8 mouse cellular contexts compared by ENCODE assay signal in the genomic region with DNA sequence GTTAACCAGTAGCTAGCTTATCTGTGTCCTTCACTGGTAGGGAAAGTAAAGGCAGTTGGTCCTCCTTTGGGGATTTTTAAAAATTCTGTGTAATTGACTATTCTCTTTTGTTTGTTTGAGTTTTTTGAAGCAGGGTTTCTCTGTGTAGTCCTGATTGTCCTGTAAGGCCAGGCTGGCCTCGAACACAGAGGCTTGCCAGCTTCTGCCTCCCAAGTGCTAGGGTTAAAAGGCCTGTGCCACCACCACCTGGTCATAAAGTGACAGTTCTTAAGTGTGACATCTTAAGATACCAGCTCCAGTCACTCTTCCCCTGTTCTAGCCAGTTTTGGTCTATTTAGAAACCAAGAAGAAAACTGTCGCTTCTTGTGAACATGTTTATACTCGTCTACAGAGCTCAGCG. TPM values are rescaled to one million over a fixed set of nuclear protein-coding genes. Genes with fewer than 3 reads are reported as not detected.
A peak's percentile ranks its signal among the peaks of the same experiment; 100 is the strongest.
DNase-seq lines count a peak whose midpoint lies in the region; ATAC-seq lines count a peak whose summit lies in the region.

No protein-coding gene starts in this region.

- H3K9me3 ChIP-seq in liver, embryonic 12.5 days (replicated peaks) = no peaks in the 10 kb centered on the region

- H3K4me3 ChIP-seq in liver, embryonic 12.5 days = peak overlapping the region; percentile 98

- DNase-seq in adrenal gland, postnatal 14 days = peak; percentile 23
- DNase-seq in adrenal gland, adult (ENCODE audit: inconsistent age in 2 of 2, low spot score in 1 of 2) = no peak
- DNase-seq in thymus, postnatal 14 days = peak; percentile 44
- no peak for DNase-seq in thymus, postnatal 36 days
- no peak for DNase-seq in lung, postnatal 25 days (ENCODE audit: low spot score)
- no peak for DNase-seq in gastrocnemius, postnatal 25 days

- no peaks in the 10 kb centered on the region for H3K27me3 ChIP-seq in liver, embryonic 12.5 days (replicated peaks)

- peak overlapping the region; percentile 99; the same call in 1 of the 2 replicates for H3K9ac ChIP-seq in liver, embryonic 12.5 days

- peak overlapping the region; percentile 93 for H3K27ac ChIP-seq in liver, embryonic 12.5 days

- H3K4me1 ChIP-seq in liver, embryonic 12.5 days = peaks cover 77% of the 10 kb centered on the region

- peak overlapping the region; percentile 95 for H3K4me2 ChIP-seq in liver, embryonic 12.5 days

- WGBS in liver, embryonic 12.5 days (ENCODE audit: insufficient replicate concordance) = 67% methylated on average over 4 of the region's 4 CpGs

- peaks cover 23% of the 10 kb centered on the region for H3K36me3 ChIP-seq in liver, embryonic 12.5 days

- no peak for ATAC-seq in liver, embryonic 12.5 days
- ATAC-seq in frontal cortex, adult (ENCODE audit: low TSS enrichment) = no peak

RNA-seq across cellular contexts. Expression of a gene that starts 2.2 kb away (rescaled TPM):
- total RNA-seq in adrenal gland, postnatal 14 days (2021) = 39.3 and 43.9 TPM in 2 replicates
- polyA plus RNA-seq in liver, embryonic 12.5 days (2016; fragmentation: Nextera tagmentation; extraction: Ambion mirVana) = 13.5 and 13.6 TPM in 2 replicates
- total RNA-seq in gastrocnemius, postnatal 25 days (2021) = 10 to 100 TPM; 43.8 to 49.2 TPM

Comparison
In these comparisons a context has a peak if more than half of its experiments do, and no peak if none do; other contexts are left out.
1. DNase-seq: peak in adrenal gland, postnatal 14 days (single experiment) and thymus, postnatal 14 days (single experiment); none in adrenal gland, adult (0 of 2), thymus, postnatal 36 days (0 of 2), lung, postnatal 25 days (single experiment) and gastrocnemius, postnatal 25 days (single experiment).